Mouse (Mus musculus) embryo, embryonic 10.5 days (tissue): ENCODE measurements at regions not wholly inside any gene's neighbourhood (a gene's known extent, or its start where the extent isn't known, plus 50 kb on each side); places are given as distances from the start of the nearest gene placed in this dataset.

Source experiments
- DNase-seq: peaks from one replicate; pipeline ENCODE4 v3.0.0-alpha.2; 2015; ENCODE audit warnings: low spot score

DNA sequence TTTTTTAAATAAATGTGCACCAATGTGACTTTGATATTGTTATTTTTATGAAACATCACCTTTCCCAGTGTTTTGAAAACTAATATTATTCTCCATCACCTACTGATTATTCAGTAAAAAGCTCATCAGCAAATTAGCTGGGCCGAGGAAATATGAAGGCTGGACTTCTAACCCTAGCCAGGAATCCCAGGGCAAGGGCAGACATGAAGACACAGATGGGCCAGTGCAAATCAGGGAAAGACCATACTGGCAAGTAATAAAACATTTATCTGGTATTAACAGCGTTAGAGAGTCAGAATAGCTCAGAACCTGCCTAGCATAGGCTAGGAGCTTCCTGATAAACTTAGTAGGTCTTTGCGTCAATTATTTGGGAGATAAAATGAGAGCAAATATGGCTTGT is 590.3 kb upstream of the Cenpq start:
- DNase-seq: no peak

DNA sequence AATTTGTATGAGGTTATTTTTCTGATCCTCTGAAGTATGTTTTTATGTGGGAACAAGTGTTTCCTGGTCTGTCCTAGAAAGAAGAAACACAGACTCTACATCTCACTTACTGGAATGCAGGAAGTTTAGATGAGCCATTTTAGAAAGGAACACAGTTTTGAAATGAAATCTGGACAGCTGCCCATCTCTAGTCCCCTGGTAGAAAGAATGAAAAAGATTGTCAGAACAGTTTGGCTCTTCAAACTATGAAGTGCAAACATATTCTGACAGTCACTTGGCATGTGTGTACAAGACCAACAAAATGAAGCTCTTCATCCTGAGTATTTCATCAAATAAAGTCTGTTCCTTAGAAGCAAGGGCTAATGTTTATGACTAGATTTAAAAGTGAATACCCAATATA is 577.2 kb upstream of the Cenpq start:
- no peak for DNase-seq

DNA sequence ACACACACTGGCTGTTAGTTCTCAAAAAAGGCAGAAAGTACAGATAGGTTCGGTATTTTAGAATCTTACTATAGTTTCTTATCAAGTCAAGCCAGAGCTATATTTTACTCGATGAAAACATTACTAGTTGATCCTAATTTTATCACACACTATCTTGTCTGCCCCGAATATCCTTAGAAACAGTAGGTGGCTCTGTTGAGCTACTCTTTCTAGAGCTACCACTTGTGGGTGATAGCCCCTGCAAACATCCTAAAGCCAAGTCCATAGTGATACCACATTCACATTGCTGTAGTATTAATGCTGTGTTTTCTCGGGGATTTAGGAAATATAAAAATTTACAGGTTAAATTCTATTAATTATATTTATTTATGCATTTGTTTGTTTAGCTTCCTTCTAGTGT is 570.2 kb upstream of the Cenpq start:
- peak; percentile 25 for DNase-seq
